Mouse (Mus musculus): ENCODE measurements around the gene Bdkrb2.
A peak's percentile ranks its signal among the peaks of the same experiment; 100 is the strongest.

Bdkrb2 gene

GRCm38 (mm10) chr12:105546538-105546937, 16.5 kb upstream of the Bdkrb2 start:
- peak; percentile 84 for DNase-seq (ENCODE audit: low read depth, low spot score)

- peak; percentile 24 for DNase-seq (ENCODE audit: low read depth, low spot score)
These were observed 15.9 kb upstream of the Bdkrb2 start for GRCm38 (mm10) chr12:105547151-105547550.

GRCm38 (mm10) chr12:105548001-105548400, 15.0 kb upstream of the Bdkrb2 start:
- DNase-seq (ENCODE audit: low read depth, low spot score): peak; percentile 56

GRCm38 (mm10) chr12:105548881-105549280, 14.1 kb upstream of the Bdkrb2 start:
- no peak for DNase-seq (ENCODE audit: low read depth, low spot score)

GRCm38 (mm10) chr12:105549835-105550802, 12.9 kb upstream of the Bdkrb2 start:
- no peak for DNase-seq (ENCODE audit: low read depth, low spot score)

GRCm38 (mm10) chr12:105551551-105551989, 11.5 kb upstream of the Bdkrb2 start:
- no peak for DNase-seq (ENCODE audit: low read depth, low spot score)

GRCm38 (mm10) chr12:105554151-105554772, 8.8 kb upstream of the Bdkrb2 start:
- DNase-seq (ENCODE audit: low read depth, low spot score): no peak

GRCm38 (mm10) chr12:105555172-105555571, 7.9 kb upstream of the Bdkrb2 start:
- DNase-seq (ENCODE audit: low read depth, low spot score): no peak

- peak; percentile 81 for DNase-seq (ENCODE audit: low read depth, low spot score)
These were observed 5.6 kb upstream of the Bdkrb2 start for GRCm38 (mm10) chr12:105557250-105557925.

- no peak for DNase-seq (ENCODE audit: low read depth, low spot score)
These were observed 2.0 kb upstream of the Bdkrb2 start for GRCm38 (mm10) chr12:105561007-105561534.

- peak; percentile 31 for DNase-seq (ENCODE audit: low read depth, low spot score)
These were observed 788 bp upstream of the Bdkrb2 start for GRCm38 (mm10) chr12:105562056-105562820.

- no peak for DNase-seq (ENCODE audit: low read depth, low spot score)
These were observed 775 bp downstream of the Bdkrb2 start for GRCm38 (mm10) chr12:105563726-105564275.

- DNase-seq (ENCODE audit: low read depth, low spot score): peak; percentile 20
These were observed 2.2 kb downstream of the Bdkrb2 start for GRCm38 (mm10) chr12:105565221-105565620.

- DNase-seq (ENCODE audit: low read depth, low spot score): no peak
These were observed 8.8 kb downstream of the Bdkrb2 start for GRCm38 (mm10) chr12:105571867-105572266.

GRCm38 (mm10) chr12:105572622-105573021, 9.6 kb downstream of the Bdkrb2 start:
- no peak for DNase-seq (ENCODE audit: low read depth, low spot score)

GRCm38 (mm10) chr12:105574356-105574755, 11.3 kb downstream of the Bdkrb2 start:
- DNase-seq (ENCODE audit: low read depth, low spot score): no peak

- DNase-seq (ENCODE audit: low read depth, low spot score): no peak
These were observed 17.5 kb downstream of the Bdkrb2 start for GRCm38 (mm10) chr12:105580490-105580889.

- DNase-seq (ENCODE audit: low read depth, low spot score): no peak
These were observed 19.5 kb downstream of the Bdkrb2 start for GRCm38 (mm10) chr12:105582486-105582885.

- DNase-seq (ENCODE audit: low read depth, low spot score): peak; percentile 61
These were observed 20.5 kb downstream of the Bdkrb2 start for GRCm38 (mm10) chr12:105583484-105583883.

- peak; percentile 74 for DNase-seq (ENCODE audit: low read depth, low spot score)
These were observed 21.8 kb downstream of the Bdkrb2 start for GRCm38 (mm10) chr12:105584851-105585250.

- no peak for DNase-seq (ENCODE audit: low read depth, low spot score)
These were observed 24.5 kb downstream of the Bdkrb2 start for GRCm38 (mm10) chr12:105587526-105587925.
